Mouse (Mus musculus): ENCODE measurements around the gene Wdr46.

Gene Wdr46

DNA sequence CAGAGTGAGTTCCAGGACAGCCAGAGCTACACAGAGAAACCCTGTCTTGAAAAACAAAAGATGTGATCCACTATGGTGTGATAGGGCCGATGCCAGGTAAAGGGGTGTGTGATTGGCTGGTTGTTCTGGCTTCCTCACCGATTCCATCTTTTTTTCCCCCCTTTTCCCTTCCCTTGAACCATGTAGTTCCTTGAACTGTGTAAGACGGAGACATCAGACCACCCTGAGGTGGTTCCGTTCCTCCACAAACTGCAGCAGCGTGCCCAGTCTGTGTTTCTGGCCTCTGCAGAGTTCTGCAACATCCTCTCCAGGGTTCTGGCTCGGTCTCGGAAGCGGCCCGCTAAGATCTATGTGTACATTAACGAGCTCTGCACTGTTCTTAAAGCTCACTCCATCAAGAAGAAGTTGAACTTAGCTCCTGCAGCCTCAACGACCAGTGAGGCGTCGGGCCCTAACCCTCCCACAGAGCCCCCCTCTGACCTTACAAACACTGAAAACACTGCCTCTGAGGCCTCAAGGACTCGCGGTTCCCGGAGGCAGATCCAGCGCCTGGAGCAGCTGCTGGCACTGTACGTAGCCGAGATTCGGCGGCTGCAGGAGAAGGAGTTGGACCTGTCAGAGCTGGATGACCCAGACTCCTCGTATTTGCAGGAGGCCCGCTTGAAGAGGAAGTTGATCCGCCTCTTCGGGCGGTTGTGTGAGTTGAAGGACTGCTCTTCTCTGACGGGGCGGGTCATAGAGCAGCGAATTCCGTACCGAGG is 29.2 kb upstream of the Wdr46 start:
- DNase-seq (ENCODE audit: low read depth, low spot score): no peak

GRCm38 (mm10) chr17:33911813-33912414 is 28.5 kb upstream of the Wdr46 start:
- no peak for DNase-seq (ENCODE audit: low read depth, low spot score)

GRCm38 (mm10) chr17:33913264-33913663 is 27.2 kb upstream of the Wdr46 start:
- no peak for DNase-seq (ENCODE audit: low read depth, low spot score)

- no peak for DNase-seq (ENCODE audit: low read depth, low spot score)
Observed at GRCm38 (mm10) chr17:33913905-33914304, 26.6 kb upstream of the Wdr46 start.

DNA sequence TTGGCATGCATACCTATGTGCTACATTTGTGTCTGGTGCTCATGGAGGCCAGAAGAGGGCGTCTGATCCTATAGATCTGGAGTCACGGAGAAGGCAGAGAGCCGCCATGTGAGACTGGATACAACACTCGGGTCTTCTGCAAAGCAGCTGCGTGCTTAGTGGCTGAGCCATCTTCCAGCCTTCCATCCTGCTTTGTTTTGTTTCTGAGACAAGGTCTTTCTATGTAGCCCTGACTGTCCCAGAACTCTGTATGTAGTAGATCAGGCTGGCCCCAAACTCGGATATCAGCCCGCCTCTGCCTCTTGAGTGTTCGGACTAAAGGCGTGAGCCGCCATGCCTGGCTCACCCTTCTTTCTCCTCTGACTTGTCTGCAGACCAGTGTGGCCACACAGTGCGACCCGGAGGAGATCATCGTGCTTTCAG is 25.5 kb upstream of the Wdr46 start:
- no peak for DNase-seq (ENCODE audit: low read depth, low spot score)

DNA sequence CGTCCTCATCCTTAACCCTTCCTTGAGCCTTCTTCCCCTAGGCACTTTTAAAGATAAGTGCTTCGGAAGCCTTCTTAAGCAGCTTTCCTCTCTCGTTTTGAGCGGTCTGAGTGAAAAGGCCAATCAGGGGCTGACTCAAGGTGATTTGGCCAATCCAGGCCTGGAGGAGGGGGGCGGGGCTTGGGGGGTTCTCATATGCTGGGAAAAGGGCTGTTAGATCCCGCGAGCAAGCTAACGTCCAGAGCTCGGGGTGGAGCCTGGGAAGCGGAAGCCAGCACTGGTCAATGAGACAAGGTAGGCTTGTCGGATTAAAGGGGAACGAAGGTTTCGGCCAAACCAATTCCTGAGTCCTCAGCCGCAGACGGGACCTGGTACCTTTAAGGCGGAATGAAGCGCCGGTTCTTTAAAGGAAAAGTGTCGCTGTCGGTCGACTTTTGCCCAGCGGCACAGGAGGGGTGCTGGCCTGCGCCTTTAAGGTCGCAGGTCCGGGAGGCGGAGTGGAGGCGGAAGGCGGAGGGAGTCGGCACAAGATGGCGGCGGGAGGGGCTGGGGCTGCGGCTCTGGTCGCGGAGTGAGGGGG is 24.7 kb upstream of the Wdr46 start, which contains the start of the genes Tapbp and Zbtb22:
Gene Tapbp (plus strand): TSS at position 229 of the 580 bp plus-strand sequence.
Gene Zbtb22 (plus strand): TSS at position 234 of the 580 bp plus-strand sequence.
- peak; percentile 98 for DNase-seq (ENCODE audit: low read depth, low spot score)

DNA sequence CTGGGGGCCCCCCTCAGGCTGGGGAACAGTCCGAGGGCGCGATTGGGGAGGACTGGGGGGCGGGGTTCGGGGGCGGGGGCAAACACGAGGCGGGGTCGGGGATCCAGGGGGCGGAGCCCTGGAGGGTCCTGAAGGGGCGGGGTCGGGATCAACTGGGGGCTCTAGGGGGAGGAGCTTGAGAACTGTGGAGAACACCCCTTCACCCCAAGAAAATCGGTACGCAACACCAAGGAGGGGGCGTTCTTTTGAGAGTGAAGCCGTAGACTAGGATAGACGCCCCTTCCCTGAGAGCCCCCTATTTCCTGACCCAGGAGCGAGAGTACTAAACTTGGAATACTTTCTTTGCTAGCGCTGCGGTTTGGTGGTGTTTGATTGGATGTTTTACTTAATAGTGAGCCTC is 24.2 kb upstream of the Wdr46 start:
- DNase-seq (ENCODE audit: low read depth, low spot score): no peak

DNA sequence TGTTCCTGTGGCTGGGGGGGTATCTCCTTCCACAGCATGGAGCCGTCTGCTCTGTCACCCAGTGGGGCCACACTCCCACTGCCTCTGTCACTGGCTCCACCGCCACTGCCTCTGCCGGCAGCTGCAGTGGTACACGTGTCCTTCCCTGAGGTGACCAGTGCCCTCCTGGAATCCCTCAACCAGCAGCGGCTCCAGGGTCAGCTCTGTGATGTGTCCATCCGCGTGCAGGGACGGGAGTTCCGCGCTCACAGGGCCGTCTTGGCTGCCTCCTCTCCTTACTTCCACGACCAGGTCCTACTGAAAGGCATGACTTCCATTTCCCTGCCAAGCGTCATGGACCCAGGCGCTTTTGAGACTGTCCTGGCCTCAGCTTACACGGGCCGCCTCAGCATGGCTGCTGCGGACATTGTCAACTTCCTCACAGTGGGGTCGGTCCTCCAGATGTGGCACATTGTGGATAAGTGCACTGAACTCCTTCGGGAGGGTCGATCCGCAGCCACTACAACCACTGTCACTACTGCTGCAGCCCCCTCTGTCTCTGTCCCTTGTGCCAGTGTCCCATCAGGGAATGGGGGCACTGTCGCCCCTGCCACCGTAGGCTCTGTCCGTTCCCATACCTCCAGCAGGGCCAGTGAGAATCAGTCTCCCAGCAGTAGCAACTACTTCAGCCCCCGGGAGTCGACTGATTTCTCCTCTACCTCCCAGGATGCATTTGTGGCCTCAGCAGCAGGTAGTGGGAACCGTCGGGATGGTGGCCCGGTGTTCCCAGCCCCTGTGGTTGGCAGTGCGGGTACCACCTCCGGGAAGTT is 23.4 kb upstream of the Wdr46 start:
- DNase-seq (ENCODE audit: low read depth, low spot score): no peak

GRCm38 (mm10) chr17:33917656-33918292 is 22.7 kb upstream of the Wdr46 start:
- no peak for DNase-seq (ENCODE audit: low read depth, low spot score)

- no peak for DNase-seq (ENCODE audit: low read depth, low spot score)
Observed at GRCm38 (mm10) chr17:33918293-33919203, 21.9 kb upstream of the Wdr46 start.

DNA sequence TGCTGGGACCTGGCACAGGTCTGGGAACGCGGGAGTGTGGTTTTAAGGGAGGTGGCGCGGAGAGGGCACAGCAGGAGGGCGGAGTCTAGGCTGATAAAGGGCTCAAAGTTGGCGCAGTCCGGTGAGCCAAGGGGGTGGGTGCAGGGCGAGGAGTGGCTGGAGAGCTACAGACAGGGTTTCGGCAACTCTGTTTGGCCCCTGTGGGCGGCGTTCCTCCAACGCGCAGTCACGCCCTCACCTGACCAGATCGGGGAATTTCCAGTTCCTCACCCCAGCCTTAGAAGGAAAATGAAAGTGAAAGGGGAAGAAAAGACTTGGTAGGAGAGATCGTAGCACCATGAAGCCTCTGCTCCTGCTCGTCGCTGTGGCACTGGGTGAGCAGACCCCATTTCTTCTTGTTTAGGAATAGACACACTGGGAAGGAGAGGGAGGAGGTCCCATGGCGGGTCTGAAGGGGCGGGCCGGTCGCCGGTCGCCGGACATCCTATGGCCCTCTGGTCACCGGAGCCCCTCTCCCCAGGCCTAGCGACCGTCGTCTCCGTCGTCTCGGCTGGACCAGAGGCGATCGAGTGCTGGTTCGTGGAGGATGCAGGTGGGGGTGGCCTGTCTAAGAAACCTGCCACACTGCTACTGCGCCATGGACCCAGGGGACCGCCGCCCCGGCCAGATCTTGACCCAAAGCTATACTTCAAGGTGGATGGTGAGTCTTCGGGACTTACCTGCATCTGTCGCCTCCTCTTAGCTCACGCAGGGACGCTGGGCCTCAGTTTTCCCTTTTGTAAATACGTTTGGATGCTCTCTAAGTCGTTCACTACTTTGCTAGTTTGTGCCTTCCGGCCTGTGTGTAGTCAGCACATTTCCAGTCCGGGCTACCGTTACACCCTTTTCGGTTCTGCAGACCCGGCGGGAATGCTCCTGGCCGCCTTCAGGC is 20.8 kb upstream of the Wdr46 start:
- no peak for DNase-seq (ENCODE audit: low read depth, low spot score)

- no peak for DNase-seq (ENCODE audit: low read depth, low spot score)
Observed at GRCm38 (mm10) chr17:33920282-33921097, 20.0 kb upstream of the Wdr46 start.

DNA sequence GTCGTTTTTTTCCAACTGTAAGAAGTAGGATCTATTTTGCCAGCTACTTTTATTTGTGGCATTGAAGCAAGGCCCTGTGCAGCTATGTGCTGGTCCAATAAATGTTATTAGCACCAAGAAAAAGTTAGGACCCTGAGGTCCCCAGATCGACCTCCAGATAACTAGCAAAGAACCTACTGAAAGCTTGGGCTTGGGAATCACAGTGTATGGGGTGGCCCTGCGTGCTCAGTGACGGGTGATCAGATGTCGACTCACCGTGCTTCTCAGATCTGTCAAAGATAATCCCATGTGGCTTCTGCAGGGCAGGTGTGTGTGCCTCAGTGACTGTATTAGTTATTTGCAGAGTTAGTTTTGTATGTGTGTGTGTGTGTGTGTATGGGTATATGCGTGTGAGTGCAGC is 19.1 kb upstream of the Wdr46 start:
- no peak for DNase-seq (ENCODE audit: low read depth, low spot score)

- DNase-seq (ENCODE audit: low read depth, low spot score): no peak
Observed at GRCm38 (mm10) chr17:33924577-33925283, 15.7 kb upstream of the Wdr46 start.

DNA sequence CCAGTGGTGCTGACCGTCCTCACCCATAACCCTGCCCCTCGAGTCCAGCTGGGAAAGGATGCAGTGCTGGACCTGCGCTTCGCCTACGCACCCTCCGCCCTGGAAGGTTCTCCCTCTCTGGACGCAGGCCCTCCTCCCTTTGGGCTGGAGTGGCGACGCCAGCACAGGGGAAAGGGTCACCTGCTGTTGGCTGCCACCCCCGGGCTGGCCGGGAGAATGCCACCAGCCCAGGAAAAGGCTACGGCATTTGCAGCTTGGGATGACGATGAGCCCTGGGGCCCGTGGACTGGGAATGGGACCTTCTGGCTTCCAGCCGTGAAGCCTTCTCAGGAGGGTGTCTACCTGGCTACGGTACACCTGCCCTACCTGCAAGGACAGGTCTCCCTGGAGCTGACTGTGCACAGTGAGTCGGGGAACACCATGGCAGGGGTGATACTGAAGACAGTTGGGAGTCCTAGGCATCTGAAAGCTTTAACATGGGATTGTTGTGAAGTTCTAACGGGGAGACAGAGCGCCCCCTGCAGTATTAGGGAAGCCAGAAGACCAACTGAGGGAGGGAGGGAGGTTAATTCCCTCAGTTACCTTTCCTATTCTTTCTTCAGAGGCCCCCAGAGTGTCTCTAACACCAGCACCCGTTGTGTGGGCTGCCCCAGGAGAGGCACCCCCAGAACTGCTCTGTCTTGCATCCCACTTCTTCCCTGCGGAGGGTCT is 14.9 kb upstream of the Wdr46 start:
- no peak for DNase-seq (ENCODE audit: low read depth, low spot score)

GRCm38 (mm10) chr17:33926207-33926932 is 14.1 kb upstream of the Wdr46 start:
- DNase-seq (ENCODE audit: low read depth, low spot score): no peak
